In the genomic region with DNA sequence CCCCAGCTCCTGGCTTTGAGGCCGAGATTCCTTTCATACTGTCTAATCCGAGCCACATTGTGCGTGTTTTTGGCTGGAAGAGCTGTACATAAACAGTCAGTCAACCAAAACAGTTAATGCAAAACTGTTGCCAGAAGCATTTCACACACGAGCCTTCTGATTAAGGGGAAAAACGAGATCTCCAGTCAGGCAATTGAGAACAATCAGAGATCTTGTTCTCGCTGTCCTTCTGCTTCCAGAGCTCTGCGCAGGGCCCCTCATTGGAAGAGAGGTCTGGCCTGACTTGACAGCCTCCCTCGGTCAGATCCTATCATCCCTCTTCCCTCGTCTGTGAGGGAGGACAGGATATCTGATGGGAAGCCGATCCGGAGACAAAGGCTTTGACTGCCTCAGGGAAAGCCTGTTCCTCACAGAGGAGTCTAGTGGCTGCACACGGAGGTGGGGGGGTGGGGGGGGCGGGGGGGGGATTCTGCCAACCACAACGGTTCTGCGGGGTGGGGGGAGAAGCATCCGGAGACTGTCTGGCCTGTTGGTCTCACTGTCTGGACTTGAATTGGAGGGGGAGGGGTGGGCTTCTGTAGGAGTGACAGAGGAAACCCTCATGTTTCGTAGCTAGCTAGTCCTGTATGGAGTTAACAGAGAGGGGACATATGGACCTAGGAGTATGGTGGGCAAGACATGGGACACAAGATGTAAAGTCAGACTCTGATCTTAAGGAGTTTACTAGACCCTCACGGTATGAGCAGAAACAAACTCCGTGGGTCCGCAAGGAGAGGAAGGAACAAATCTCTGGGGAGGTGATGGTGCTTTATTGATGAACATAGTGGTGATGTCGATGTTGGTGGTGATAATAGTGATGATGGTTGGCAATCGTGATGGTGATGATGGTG, we compare ENCODE assay signal across 13 mouse cellular contexts. TPM values are rescaled to one million over a fixed set of nuclear protein-coding genes. Genes with fewer than 3 reads are reported as not detected.
A peak's percentile ranks its signal among the peaks of the same experiment; 100 is the strongest.
DNase-seq lines count a peak whose midpoint lies in the region; ATAC-seq and TF ChIP-seq lines count a peak whose summit lies in the region.
"Had no signal": no experiment of that assay in that cellular context is flagged by ENCODE, and none has a peak within 500 bp of the region (broad histone marks: within the 10 kb centered on the region; RNA-seq: fewer than 3 reads in every experiment).

No protein-coding gene starts in this region.

- no peak for TF ChIP-seq CTCF in lung, adult 2 months (IDR thresholded peaks at IDR 0.05; ENCODE audit: insufficient read depth, low read length)
- TF ChIP-seq CTCF in brain, embryonic 14.5 days (IDR thresholded peaks at IDR 0.05; ENCODE audit: borderline replicate concordance, extremely low read depth, insufficient read depth, insufficient read length): no peak
- no peak for TF ChIP-seq CTCF in left cerebral cortex, adult 2 months (IDR thresholded peaks at IDR 0.05)

- WGBS in heart, embryonic 11.5 days (ENCODE audit: insufficient replicate concordance): 43% methylated on average over 21 of the region's 22 CpGs
- 36% methylated on average over 22 of the region's 22 CpGs for WGBS in lung, embryonic 15.5 days
- 44% methylated on average over 21 of the region's 22 CpGs for WGBS in lung, adult 2 months
- 46% methylated on average over 22 of the region's 22 CpGs for WGBS in intestine, embryonic 15.5 days

- H3K4me1 ChIP-seq in heart, embryonic 11.5 days (ENCODE audit: control insufficient read depth, insufficient read depth, low read length): peaks cover 14% of the 10 kb centered on the region
- peaks cover 12% of the 10 kb centered on the region; the same call in 1 of the 2 replicates for H3K4me1 ChIP-seq in lung, embryonic 15.5 days
- H3K4me1 ChIP-seq in lung, adult 2 months (ENCODE audit: control insufficient read depth, insufficient read depth, low read length): no peaks in the 10 kb centered on the region
- peaks cover 3% of the 10 kb centered on the region; the same call in 1 of the 2 replicates for H3K4me1 ChIP-seq in intestine, embryonic 15.5 days (replicated peaks)

- H3K9me3 ChIP-seq in heart, embryonic 11.5 days (replicated peaks; ENCODE audit: control insufficient read depth, low read length): no peaks in the 10 kb centered on the region
- no peaks in the 10 kb centered on the region for H3K9me3 ChIP-seq in lung, embryonic 15.5 days
- H3K9me3 ChIP-seq in intestine, embryonic 15.5 days: no peaks in the 10 kb centered on the region

- 0 out of 2 replicates have a peak, but pooled peaks cover 7% of the 10 kb centered on the region for H3K27me3 ChIP-seq in heart, embryonic 11.5 days (ENCODE audit: control insufficient read depth, insufficient read depth, low read length)
- H3K27me3 ChIP-seq in lung, embryonic 15.5 days: no peaks in the 10 kb centered on the region
- no peaks in the 10 kb centered on the region for H3K27me3 ChIP-seq in intestine, embryonic 15.5 days (replicated peaks)

- no peaks in the 10 kb centered on the region for H3K36me3 ChIP-seq in heart, embryonic 11.5 days (ENCODE audit: control insufficient read depth, insufficient read depth, low read length)
- H3K36me3 ChIP-seq in lung, embryonic 15.5 days: no peaks in the 10 kb centered on the region
- no peaks in the 10 kb centered on the region for H3K36me3 ChIP-seq in intestine, embryonic 15.5 days

- no peak overlapping the region for H3K4me3 ChIP-seq in heart, embryonic 11.5 days (ENCODE audit: low read depth, low read length)
- H3K4me3 ChIP-seq in lung, embryonic 15.5 days: no peak overlapping the region
- no peak overlapping the region for H3K4me3 ChIP-seq in lung, adult 2 months (replicated peaks; ENCODE audit: extremely low read depth, low read depth, low read length)
- no peak overlapping the region for H3K4me3 ChIP-seq in intestine, embryonic 15.5 days (replicated peaks)
- H3K4me3 ChIP-seq in left cerebral cortex, adult 2 months: no peak overlapping the region

- peak overlapping the region; percentile 38 for H3K4me2 ChIP-seq in heart, embryonic 11.5 days
- no peak overlapping the region for H3K4me2 ChIP-seq in lung, embryonic 15.5 days
- H3K4me2 ChIP-seq in intestine, embryonic 15.5 days (replicated peaks): no peak overlapping the region

- ATAC-seq in heart, embryonic 11.5 days (replicated peaks; ENCODE audit: insufficient number of reproducible peaks, low FRiP score, low TSS enrichment): no peak
- ATAC-seq in lung, embryonic 15.5 days (ENCODE audit: borderline replicate concordance, extremely low read depth, low FRiP score, low TSS enrichment): peak; percentile 52; the same call in 1 of the 2 replicates
- ATAC-seq in intestine, embryonic 15.5 days: no peak

- H3K9ac ChIP-seq in heart, embryonic 11.5 days (ENCODE audit: low read depth, low read length): no peak overlapping the region
- no peak overlapping the region for H3K9ac ChIP-seq in lung, embryonic 15.5 days
- no peak overlapping the region for H3K9ac ChIP-seq in intestine, embryonic 15.5 days

- H3K27ac ChIP-seq in heart, embryonic 11.5 days (ENCODE audit: low read depth, low read length): no peak overlapping the region
- no peak overlapping the region for H3K27ac ChIP-seq in lung, embryonic 15.5 days
- 0 out of 2 replicates have a peak overlapping the region, but pooled peaks have one; percentile 14 for H3K27ac ChIP-seq in intestine, embryonic 15.5 days
- no peak overlapping the region for H3K27ac ChIP-seq in left cerebral cortex, adult 2 months

- no peak for DNase-seq in heart, adult 9 months (ENCODE audit: low spot score in 2 of 2)
- no peak for DNase-seq in lung, adult 2 months
- peak; percentile 31 for DNase-seq in brain, embryonic 14.5 days (ENCODE audit: low read depth)
- no peak for DNase-seq in thymus, postnatal 14 days
- no peak for DNase-seq in left cerebral cortex, adult 2 months (ENCODE audit: extremely low spot score in 1 of 2, low spot score in 2 of 2)
- DNase-seq: cerebellum, postnatal 36 days had no signal

- TF ChIP-seq POLR2A in lung, adult 2 months (IDR thresholded peaks at IDR 0.05; ENCODE audit: borderline replicate concordance, extremely low read depth, low read depth, low read length): no peak
- no peak for TF ChIP-seq POLR2A in brain, embryonic 14.5 days (IDR thresholded peaks at IDR 0.05; ENCODE audit: borderline replicate concordance, extremely low read depth, insufficient read depth, insufficient read length, poor library complexity, severe bottlenecking)

- intact Hi-C loops in left cerebral cortex, adult 2 months (cut with DNase I): no loop called here

RNA-seq across cellular contexts. Expression of a gene that starts 12.5 kb away (rescaled TPM):
- 0.34 TPM in 1 of 2 replicates, not detected in the other for polyA plus RNA-seq in heart, embryonic 11.5 days (2014; fragmentation: Nextera tagmentation; extraction: Ambion mirVana)
- polyA plus RNA-seq in lung, embryonic 15.5 days (2015; fragmentation: Nextera tagmentation; extraction: Ambion mirVana): 2.5 and 3.4 TPM in 2 replicates
- 6.4 and 8.9 TPM in 2 replicates for polyA plus RNA-seq in lung, adult 2 months (2012; rRNA removed)
- 0.69 and 0.88 TPM in 2 replicates for polyA plus RNA-seq in brain, embryonic 14.5 days (2012; rRNA removed)
- polyA plus RNA-seq in intestine, embryonic 15.5 days (2015; fragmentation: Nextera tagmentation; extraction: Ambion mirVana): 0.78 and 0.81 TPM in 2 replicates
- total RNA-seq in left cerebral cortex, adult 2 months (2021): under 1 TPM; 0.28 to 0.29 TPM

RNA-seq across cellular contexts. Expression of a gene that starts 28.8 kb away (rescaled TPM):
- 19.5 and 20.9 TPM in 2 replicates for polyA plus RNA-seq in heart, embryonic 11.5 days (2014; fragmentation: Nextera tagmentation; extraction: Ambion mirVana)
- polyA plus RNA-seq in lung, embryonic 15.5 days (2015; fragmentation: Nextera tagmentation; extraction: Ambion mirVana): 30.7 and 36.7 TPM in 2 replicates
- 84.4 and 103 TPM in 2 replicates for polyA plus RNA-seq in lung, adult 2 months (2012; rRNA removed)
- polyA plus RNA-seq in brain, embryonic 14.5 days (2012; rRNA removed): 28.0 and 31.5 TPM in 2 replicates
- 32.4 and 33.9 TPM in 2 replicates for polyA plus RNA-seq in intestine, embryonic 15.5 days (2015; fragmentation: Nextera tagmentation; extraction: Ambion mirVana)
- total RNA-seq in left cerebral cortex, adult 2 months (2021): 10 to 100 TPM; 31.8 to 34.7 TPM

RNA-seq across cellular contexts. Expression of a gene that starts 37.6 kb away (rescaled TPM):
- polyA plus RNA-seq in heart, embryonic 11.5 days (2014; fragmentation: Nextera tagmentation; extraction: Ambion mirVana): 0.40 and 0.44 TPM in 2 replicates
- polyA plus RNA-seq in lung, embryonic 15.5 days (2015; fragmentation: Nextera tagmentation; extraction: Ambion mirVana): 0.18 TPM in 1 of 2 replicates, not detected in the other
- polyA plus RNA-seq in lung, adult 2 months (2012; rRNA removed): 0.26 and 6.4 TPM in 2 replicates
- polyA plus RNA-seq in brain, embryonic 14.5 days (2012; rRNA removed): 0.05 and 0.08 TPM in 2 replicates
- not detected in 2 replicates for polyA plus RNA-seq in intestine, embryonic 15.5 days (2015; fragmentation: Nextera tagmentation; extraction: Ambion mirVana)
- total RNA-seq in left cerebral cortex, adult 2 months (2021): under 1 TPM; 0.34 to 0.68 TPM

RNA-seq across cellular contexts. Expression of a gene that starts 38.8 kb away (rescaled TPM):
- not detected in 2 replicates for polyA plus RNA-seq in heart, embryonic 11.5 days (2014; fragmentation: Nextera tagmentation; extraction: Ambion mirVana)
- polyA plus RNA-seq in lung, embryonic 15.5 days (2015; fragmentation: Nextera tagmentation; extraction: Ambion mirVana): not detected in 2 replicates
- polyA plus RNA-seq in lung, adult 2 months (2012; rRNA removed): not detected in 2 replicates
- polyA plus RNA-seq in brain, embryonic 14.5 days (2012; rRNA removed): not detected in 2 replicates
- not detected in 2 replicates for polyA plus RNA-seq in intestine, embryonic 15.5 days (2015; fragmentation: Nextera tagmentation; extraction: Ambion mirVana)
- not detected for total RNA-seq in left cerebral cortex, adult 2 months (2021)
- total RNA-seq: left cerebral cortex, postnatal 36 days; neutrophil, adult 5-6 weeks had no signal
- polyA plus RNA-seq: heart, postnatal 0 days; small intestine, adult 2 months had no signal

RNA-seq across cellular contexts. Expression of a gene that starts 41.0 kb away (rescaled TPM):
- 373 and 401 TPM in 2 replicates for polyA plus RNA-seq in heart, embryonic 11.5 days (2014; fragmentation: Nextera tagmentation; extraction: Ambion mirVana)
- polyA plus RNA-seq in lung, embryonic 15.5 days (2015; fragmentation: Nextera tagmentation; extraction: Ambion mirVana): 186 and 193 TPM in 2 replicates
- polyA plus RNA-seq in lung, adult 2 months (2012; rRNA removed): 174 and 218 TPM in 2 replicates
- polyA plus RNA-seq in brain, embryonic 14.5 days (2012; rRNA removed): 245 and 253 TPM in 2 replicates
- polyA plus RNA-seq in intestine, embryonic 15.5 days (2015; fragmentation: Nextera tagmentation; extraction: Ambion mirVana): 303 and 319 TPM in 2 replicates
- 100 to 1,000 TPM; 208 to 222 TPM for total RNA-seq in left cerebral cortex, adult 2 months (2021)
